Mouse (Mus musculus): ENCODE results near the gene Sbf1.
A peak's percentile ranks its signal among the peaks of the same experiment; 100 is the strongest.

DNA sequence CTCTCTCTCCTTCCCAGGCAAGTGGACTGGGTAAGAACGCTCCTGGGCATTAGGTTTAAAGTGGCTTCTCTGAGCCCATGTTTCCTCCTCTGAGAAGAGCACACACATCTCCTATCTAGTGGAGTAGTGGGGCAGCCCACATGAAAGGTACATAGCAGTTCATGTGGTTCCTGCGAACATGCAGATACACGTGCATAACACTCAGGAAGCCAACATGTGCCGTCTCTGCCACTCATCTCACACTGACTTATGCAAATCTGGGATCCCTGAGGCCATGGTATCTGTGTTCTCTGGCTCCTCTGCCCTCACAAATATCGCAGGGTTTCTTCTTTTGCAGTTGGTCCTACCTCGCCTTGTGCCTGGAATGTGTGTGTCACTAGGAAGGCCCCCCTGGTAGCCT, 32.6 kb downstream of the Sbf1 start:
- 0 out of 2 replicates have a peak, but pooled peaks have one; percentile 24 for TF ChIP-seq EP300 (IDR thresholded peaks at IDR 0.05; ENCODE audit: low read length)
- no peak for TF ChIP-seq POLR2A (IDR thresholded peaks at IDR 0.05; ENCODE audit: low read depth, low read length)
- no peak for TF ChIP-seq HCFC1 (IDR thresholded peaks at IDR 0.05; ENCODE audit: low read depth, low read length)
- no peak for TF ChIP-seq E2F4 (IDR thresholded peaks at IDR 0.05; ENCODE audit: insufficient replicate concordance, low read depth, low read length)
- TF ChIP-seq CTCF (conservative IDR thresholded peaks at IDR 0.05 in 1 of 2, IDR thresholded peaks at IDR 0.05 in 1 of 2; ENCODE audit: low read depth in 2 of 2, low read length in 2 of 2): no peak
- TF ChIP-seq MYC (IDR thresholded peaks at IDR 0.05; ENCODE audit: low read depth, low read length): peak; percentile 80
- no peak for TF ChIP-seq ZKSCAN1 (IDR thresholded peaks at IDR 0.05; ENCODE audit: borderline replicate concordance, low read depth, low read length)
- no peak for TF ChIP-seq JUND (conservative IDR thresholded peaks at IDR 0.05; ENCODE audit: low read depth, low read length)
- TF ChIP-seq MEF2A (IDR thresholded peaks at IDR 0.05; ENCODE audit: borderline replicate concordance, low read depth, low read length): no peak

Data from CH12.LX (cell line).